Mouse (Mus musculus): ENCODE results near the gene Pdzd8.

Pdzd8 gene

GRCm38 (mm10) chr19:59273190-59273589 is 72.4 kb downstream of the Pdzd8 start:
- DNase-seq (ENCODE audit: low spot score), result no peak

GRCm38 (mm10) chr19:59267417-59267963 is 78.1 kb downstream of the Pdzd8 start:
- no peak for DNase-seq (ENCODE audit: low spot score)

- DNase-seq (ENCODE audit: low spot score), result no peak
Measured at GRCm38 (mm10) chr19:59265907-59266306, 79.7 kb downstream of the Pdzd8 start.

GRCm38 (mm10) chr19:59264838-59265532 is 80.6 kb downstream of the Pdzd8 start:
- DNase-seq (ENCODE audit: low spot score), result no peak

- no peak for DNase-seq (ENCODE audit: low spot score)
Measured at GRCm38 (mm10) chr19:59263171-59263570, 82.4 kb downstream of the Pdzd8 start.

GRCm38 (mm10) chr19:59261604-59262003 is 84.0 kb downstream of the Pdzd8 start:
- DNase-seq (ENCODE audit: low spot score), result no peak

GRCm38 (mm10) chr19:59260718-59261442 is 84.7 kb downstream of the Pdzd8 start, which contains the start of gene Slc18a2:
TSS of gene Slc18a2 (plus strand) at chr19:59260896.
- DNase-seq (ENCODE audit: low spot score), result no peak

- no peak for DNase-seq (ENCODE audit: low spot score)
Measured at GRCm38 (mm10) chr19:59259633-59260032, 85.9 kb downstream of the Pdzd8 start.

- DNase-seq (ENCODE audit: low spot score), result no peak
Measured at GRCm38 (mm10) chr19:59252651-59253050, 92.9 kb downstream of the Pdzd8 start.

- DNase-seq (ENCODE audit: low spot score), result no peak
Measured at GRCm38 (mm10) chr19:59248553-59249286, 96.9 kb downstream of the Pdzd8 start.

GRCm38 (mm10) chr19:59248144-59248543 is 97.4 kb downstream of the Pdzd8 start:
- no peak for DNase-seq (ENCODE audit: low spot score)

Data from lung, postnatal 25 days (tissue).